Mouse (Mus musculus) stomach, postnatal 0 days (tissue): ENCODE data around the gene Slc10a1.

ENCODE experiments used
- CTCF ChIP-seq: IDR thresholded peaks from 2 replicates; pipeline ENCODE4 v1.5.1; 2016; ENCODE audit warnings: antibody characterized with exemption, low read depth, mild to moderate bottlenecking, moderate library complexity
- EP300 ChIP-seq: optimal IDR thresholded peaks from 2 replicates; pipeline ENCODE3; 2016; ENCODE audit warnings: antibody characterized with exemption

- TF ChIP-seq CTCF (no peak), EP300 (no peak)
Measured at GRCm38 (mm10) chr12:80941886-80942285, 26.6 kb downstream of the Slc10a1 start.
